Mouse (Mus musculus) midbrain, embryonic 16.5 days (tissue): ENCODE data around the gene Elf1. TPM values are rescaled to one million over a fixed set of nuclear protein-coding genes. Genes with fewer than 3 reads are reported as not detected.

Experiments used
- ATAC-seq: fragments of 200-750 bp; cut with Nextera tagmentation; 2 replicates; pipeline ENCODE4 v1.8.0; 2017; ENCODE audit warnings: moderate TSS enrichment
- H3K27ac ChIP-seq: fragments of 300-500 bp; sonication (generic); 2 replicates; pipeline ENCODE4 v1.5.1; 2014; ENCODE audit warnings: mild to moderate bottlenecking, low read length, mixed read lengths
- H3K27me3 ChIP-seq: fragments of 300-500 bp; sonication (generic); 2 replicates; pipeline ENCODE4 v1.6.1; 2014; ENCODE audit warnings: low read depth, low read length, mixed read lengths; ENCODE audit not compliant: control insufficient read depth, insufficient read depth
- H3K36me3 ChIP-seq: fragments of 300-500 bp; sonication (generic); 2 replicates; pipeline ENCODE4 v1.6.1; 2014; ENCODE audit warnings: mild to moderate bottlenecking, low read length, moderate library complexity, mixed read lengths; ENCODE audit not compliant: control insufficient read depth, insufficient read depth
- H3K4me1 ChIP-seq: fragments of 300-500 bp; sonication (generic); 2 replicates; pipeline ENCODE4 v1.6.1; 2014; ENCODE audit warnings: mild to moderate bottlenecking, low read length, mixed read lengths; ENCODE audit not compliant: control insufficient read depth, insufficient read depth
- H3K4me2 ChIP-seq: fragments of 300-500 bp; sonication (generic); 2 replicates; pipeline ENCODE4 v1.6.1; 2014; ENCODE audit warnings: mild to moderate bottlenecking, low read length, mixed read lengths
- H3K4me3 ChIP-seq: fragments of 300-500 bp; sonication (generic); 2 replicates; pipeline ENCODE4 v1.5.1; 2014; ENCODE audit warnings: low read depth, mild to moderate bottlenecking, low read length, moderate library complexity, mixed read lengths
- H3K9ac ChIP-seq: fragments of 300-500 bp; sonication (generic); 2 replicates; pipeline ENCODE4 v1.6.1; 2014; ENCODE audit warnings: low read depth, low read length, mixed read lengths
- H3K9me3 ChIP-seq: fragments of 300-500 bp; sonication (generic); replicated peaks from 2 replicates; pipeline ENCODE4 v1.6.1; 2014; ENCODE audit warnings: mild to moderate bottlenecking, low read length, mixed read lengths; ENCODE audit not compliant: control insufficient read depth, poor library complexity, severe bottlenecking
- WGBS: fragments of 180-500 bp; shearing (Covaris S2); extraction: QIAGEN DNeasy Blood & Tissue Kit; methylation state at CpG from one replicate; pipeline ENCODE4 v1.1.7; 2014; 5-methylcytosine and 5-hydroxymethylcytosine counted together
- polyA plus RNA-seq: library from polyadenylated mRNA; unstranded; fragments of >200 nt; fragmentation: Nextera tagmentation; extraction: Ambion mirVana; gene quantifications from 2 replicates; pipeline ENCODE4 v1.2.1, GENCODE M21; 2015

Gene Elf1
- polyA plus RNA-seq, 1 experiment from 2014 or later = 2.0 TPM

DNA sequence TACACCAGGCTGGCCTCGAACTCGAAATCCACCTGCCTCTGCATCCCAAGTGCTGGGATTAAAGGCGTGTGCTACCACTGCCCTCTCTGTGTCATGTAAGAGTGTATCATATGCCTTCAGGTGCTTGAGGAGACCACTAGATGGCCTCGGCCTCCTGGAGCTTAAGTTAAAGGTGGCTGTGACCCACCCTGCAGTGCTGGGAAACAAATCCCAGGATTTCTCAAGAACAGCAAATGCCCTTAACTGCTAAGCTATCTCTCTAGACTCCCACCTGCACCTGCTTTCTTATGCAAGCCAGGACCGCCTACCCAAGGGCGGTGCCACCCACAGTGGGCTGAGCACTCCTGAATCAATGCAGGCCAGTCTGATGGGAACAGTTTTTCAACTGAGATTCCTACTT, 83.8 kb downstream of the Elf1 start:
- Histone ChIP-seq H3K4me2 (no peak overlapping the region), H3K27ac (no peak overlapping the region), H3K27me3 (no peaks in the 10 kb centered on the region), H3K4me1 (no peaks in the 10 kb centered on the region), H3K4me3 (no peak overlapping the region), H3K9ac (no peak overlapping the region), H3K36me3 (no peaks in the 10 kb centered on the region), H3K9me3 (no peaks in the 10 kb centered on the region)
- ATAC-seq = no peak
- WGBS = 72% methylated on average over 6 of the region's 6 CpGs

GRCm38 (mm10) chr14:79573482-79574191, 92.6 kb downstream of the Elf1 start:
- H3K36me3 ChIP-seq = peaks cover 3% of the 10 kb centered on the region; the same call in 1 of the 2 replicates
- no peak overlapping the region for H3K9ac ChIP-seq
- H3K4me2 ChIP-seq = no peak overlapping the region
- no peaks in the 10 kb centered on the region for H3K9me3 ChIP-seq
- WGBS = 93% methylated on average over 13 of the region's 13 CpGs
- no peak overlapping the region for H3K27ac ChIP-seq
- no peaks in the 10 kb centered on the region for H3K4me1 ChIP-seq
- no peak for ATAC-seq
- H3K27me3 ChIP-seq = no peaks in the 10 kb centered on the region
- no peak overlapping the region for H3K4me3 ChIP-seq

GRCm38 (mm10) chr14:79574361-79574760, 93.4 kb downstream of the Elf1 start:
- Histone ChIP-seq H3K9me3 (no peaks in the 10 kb centered on the region), H3K4me2 (no peak overlapping the region), H3K27ac (no peak overlapping the region), H3K4me3 (no peak overlapping the region), H3K36me3 (peaks cover 3% of the 10 kb centered on the region; the same call in 1 of the 2 replicates), H3K9ac (no peak overlapping the region), H3K4me1 (no peaks in the 10 kb centered on the region), H3K27me3 (no peaks in the 10 kb centered on the region)
- ATAC-seq = no peak
- WGBS = 94% methylated on average over 1 of the region's 1 CpGs

DNA sequence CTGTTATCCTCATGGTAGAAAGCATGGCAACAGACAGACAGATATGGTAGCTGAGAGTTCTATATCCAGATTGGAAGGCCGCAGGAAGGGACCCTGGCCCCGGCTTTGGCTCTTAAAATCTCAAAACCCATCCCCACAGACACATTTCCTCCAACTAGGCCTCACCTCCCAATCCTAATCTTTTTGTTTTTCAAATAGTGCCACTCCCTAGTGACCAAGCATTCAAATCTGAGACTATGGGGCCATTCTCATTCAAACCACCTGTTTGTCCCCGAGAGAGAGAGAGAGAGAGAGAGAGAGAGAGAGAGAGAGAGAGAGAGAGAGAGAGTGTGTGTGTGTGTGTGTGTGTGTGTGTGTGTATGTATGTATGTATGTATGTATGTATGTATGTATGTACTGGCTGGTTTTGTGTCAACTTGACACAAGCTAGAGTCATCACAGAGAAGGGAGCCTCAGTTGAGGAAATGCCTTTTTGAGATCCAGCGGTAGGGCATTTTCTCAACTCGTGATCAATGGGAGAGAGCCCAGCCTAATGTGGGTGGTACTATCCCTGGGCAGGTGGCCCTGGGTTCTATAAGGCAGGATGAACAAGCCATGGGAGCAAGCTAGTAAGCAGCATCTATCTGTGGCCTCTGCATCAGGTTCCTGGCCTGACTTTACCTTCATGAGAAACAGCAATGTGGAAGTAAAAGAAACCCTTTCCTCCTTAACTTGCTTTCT, 102.7 kb downstream of the Elf1 start:
- no peak for ATAC-seq
- WGBS = 79% methylated on average over 5 of the region's 5 CpGs

DNA sequence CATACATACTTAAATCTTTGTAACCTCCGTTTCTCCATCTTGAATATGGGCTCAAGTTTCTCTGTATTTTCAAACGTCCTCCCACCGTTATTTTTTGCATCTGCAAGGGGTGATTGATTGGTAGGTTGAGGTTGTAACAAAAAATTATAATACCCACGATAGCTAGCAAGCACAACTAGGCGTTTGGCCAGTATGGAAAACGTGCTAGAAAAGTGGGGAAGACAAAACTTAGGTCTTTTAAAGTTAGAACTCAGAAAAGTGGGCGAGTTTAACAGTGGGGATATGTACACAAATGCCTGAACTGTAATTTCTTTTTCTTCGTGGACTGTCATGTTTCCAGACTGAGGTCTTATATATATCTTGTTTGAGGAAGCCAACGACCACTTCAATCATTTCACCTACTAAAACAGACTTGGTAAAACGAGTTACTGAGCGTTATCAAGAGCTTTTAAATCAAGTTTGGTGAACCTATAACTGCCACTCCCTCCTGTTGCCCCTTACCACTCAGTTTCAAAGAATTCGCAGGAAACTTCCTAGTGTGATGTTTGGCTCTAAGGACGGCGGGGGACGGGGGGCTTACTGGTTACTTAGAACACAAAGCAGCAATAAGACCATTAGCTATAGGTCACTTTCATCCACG, 105.6 kb downstream of the Elf1 start:
- 37% methylated on average over 16 of the region's 16 CpGs for WGBS
- Histone ChIP-seq H3K36me3 (no peaks in the 10 kb centered on the region), H3K4me3 (peak overlapping the region; percentile 53), H3K4me2 (peak overlapping the region; percentile 56), H3K9ac (peak overlapping the region; percentile 68), H3K27me3 (no peaks in the 10 kb centered on the region), H3K27ac (peak overlapping the region; percentile 97), H3K4me1 (peaks cover 19% of the 10 kb centered on the region), H3K9me3 (no peaks in the 10 kb centered on the region)
- ATAC-seq = peak; percentile 0; the same call in 1 of the 2 replicates

More for the DNA sequence above, 102.7 kb downstream of the Elf1 start:
- Histone ChIP-seq H3K9me3 (no peaks in the 10 kb centered on the region), H3K4me2 (no peak overlapping the region), H3K4me1 (peaks cover 10% of the 10 kb centered on the region), H3K27me3 (no peaks in the 10 kb centered on the region), H3K36me3 (no peaks in the 10 kb centered on the region), H3K9ac (no peak overlapping the region), H3K4me3 (no peak overlapping the region), H3K27ac (no peak overlapping the region)

DNA sequence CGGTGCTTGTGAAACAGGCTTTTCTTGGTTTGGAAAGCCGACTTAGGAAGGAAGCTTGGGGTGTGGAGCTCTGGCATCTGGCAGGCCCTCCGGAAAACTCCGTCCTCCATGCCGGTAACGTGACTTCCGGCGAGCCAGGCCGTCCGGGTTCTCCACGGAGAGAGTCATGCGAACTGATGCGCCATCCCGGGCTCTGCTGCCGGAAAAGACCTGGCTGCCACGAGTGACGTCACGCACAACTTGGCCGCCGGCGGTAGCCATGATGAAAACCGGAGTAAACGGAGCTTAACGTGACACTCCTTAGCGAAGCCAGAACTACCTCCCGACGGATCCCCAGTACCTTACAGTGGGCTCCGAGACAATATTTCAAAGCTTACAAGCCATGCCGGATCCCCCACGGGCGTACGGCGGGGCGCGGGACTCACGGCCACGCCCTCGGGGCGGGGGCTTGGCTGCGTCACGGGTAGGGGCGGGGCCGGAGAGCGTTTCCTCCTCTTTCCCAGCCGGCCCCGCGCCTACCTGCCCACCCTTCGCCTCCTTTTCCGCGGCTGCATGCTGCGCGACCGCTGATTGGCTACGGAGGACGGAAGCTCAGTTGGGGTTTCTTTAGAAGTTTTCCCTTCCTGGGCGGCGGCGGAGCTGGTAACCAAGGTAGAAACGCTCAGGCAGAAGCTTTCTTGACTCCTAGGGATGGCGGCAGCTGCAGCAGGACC, 106.3 kb downstream of the Elf1 start, which contains the start of gene Sugt1:
Gene Sugt1 (plus strand): TSS at position 553 of the 713 bp plus-strand sequence.
- H3K9me3 ChIP-seq = no peaks in the 10 kb centered on the region
- peak; percentile 98 for ATAC-seq
- peak within 1 kb of the TSS; percentile 53 for H3K4me3 ChIP-seq
- peak within 1 kb of the TSS; percentile 68 for H3K9ac ChIP-seq
- no peaks in the 10 kb centered on the region for H3K36me3 ChIP-seq
- peak within 1 kb of the TSS; percentile 83 for H3K4me2 ChIP-seq
- H3K4me1 ChIP-seq = peaks cover 19% of the 10 kb centered on the region
- H3K27me3 ChIP-seq = no peaks in the 10 kb centered on the region
- under 1% methylated on average over 60 of the region's 60 CpGs for WGBS
- peak within 1 kb of the TSS; percentile 97 for H3K27ac ChIP-seq

DNA sequence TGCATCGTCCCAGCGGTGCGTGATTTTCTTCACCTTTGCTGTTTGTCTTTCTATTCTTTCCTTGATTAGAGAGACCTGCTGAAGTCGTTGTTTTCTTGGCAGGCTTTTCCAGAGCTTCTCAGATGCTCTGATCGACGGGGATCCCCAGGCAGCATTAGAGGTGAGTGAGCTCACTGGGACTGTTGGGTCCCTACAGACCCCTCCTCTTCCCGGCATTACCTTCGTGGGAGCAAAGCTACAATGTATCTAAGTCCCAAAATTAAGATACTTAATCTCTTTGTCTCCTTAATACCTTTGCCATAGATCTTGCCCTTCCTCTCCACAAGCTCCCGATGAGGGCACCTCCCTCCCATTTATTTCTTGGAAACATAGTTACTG, 106.8 kb downstream of the Elf1 start:
- WGBS = 3% methylated on average over 9 of the region's 9 CpGs
- Histone ChIP-seq H3K9ac (peak overlapping the region; percentile 68), H3K36me3 (no peaks in the 10 kb centered on the region), H3K4me3 (peak overlapping the region; percentile 53), H3K4me2 (peak overlapping the region; percentile 83), H3K27ac (peak overlapping the region; percentile 97), H3K9me3 (no peaks in the 10 kb centered on the region), H3K4me1 (peaks cover 19% of the 10 kb centered on the region), H3K27me3 (no peaks in the 10 kb centered on the region)
- ATAC-seq = peak; percentile 54

GRCm38 (mm10) chr14:79588534-79588951, 107.5 kb downstream of the Elf1 start:
- Histone ChIP-seq H3K4me1 (peaks cover 19% of the 10 kb centered on the region), H3K4me3 (peak overlapping the region; percentile 53), H3K9ac (0 out of 2 replicates have a peak overlapping the region, but pooled peaks have one; percentile 1), H3K4me2 (peak overlapping the region; percentile 83), H3K27ac (no peak overlapping the region), H3K27me3 (no peaks in the 10 kb centered on the region), H3K36me3 (no peaks in the 10 kb centered on the region), H3K9me3 (no peaks in the 10 kb centered on the region)
- 90% methylated on average over 9 of the region's 9 CpGs for WGBS
- ATAC-seq = no peak
